In genomic region chr15:78509297-78509899, GRCm38 (mm10) we compare ENCODE assay signal across 9 mouse cellular contexts. TPM values are rescaled to one million over a fixed set of nuclear protein-coding genes. Genes with fewer than 3 reads are reported as not detected.
DNase-seq lines count a peak whose midpoint lies in the region; ATAC-seq and TF ChIP-seq lines count a peak whose summit lies in the region.
"Had no signal": no experiment of that assay in that cellular context is flagged by ENCODE, and none has a peak within 500 bp of the region (broad histone marks: within the 10 kb centered on the region; RNA-seq: fewer than 3 reads in every experiment).

No protein-coding gene starts in this region.

- no peaks in the 10 kb centered on the region for H3K36me3 ChIP-seq in hindbrain, embryonic 10.5 days
- no peaks in the 10 kb centered on the region for H3K36me3 ChIP-seq in hindbrain, embryonic 12.5 days
- no peaks in the 10 kb centered on the region for H3K36me3 ChIP-seq in MEL (ENCODE audit: control insufficient read depth in 1 of 2, insufficient read depth in 2 of 2, low read length in 2 of 2)
- H3K36me3 ChIP-seq in embryonic facial prominence, embryonic 13.5 days = no peaks in the 10 kb centered on the region
- H3K36me3 ChIP-seq in midbrain, embryonic 15.5 days (replicated peaks) = no peaks in the 10 kb centered on the region
- H3K36me3 ChIP-seq: G1E had no signal

- H3K27ac ChIP-seq in hindbrain, embryonic 10.5 days = peak overlapping the region; percentile 81
- no peak overlapping the region for H3K27ac ChIP-seq in hindbrain, embryonic 12.5 days
- no peak overlapping the region for H3K27ac ChIP-seq in MEL (ENCODE audit: control insufficient read depth, low read depth, low read length)
- H3K27ac ChIP-seq in embryonic facial prominence, embryonic 13.5 days = 0 out of 2 replicates have a peak overlapping the region, but pooled peaks have one; percentile 16
- H3K27ac ChIP-seq in midbrain, embryonic 15.5 days = no peak overlapping the region

- TF ChIP-seq RAD21 in MEL (IDR thresholded peaks at IDR 0.05; ENCODE audit: low read depth, low read length) = no peak

- peak; percentile 62 for DNase-seq in hindbrain, embryonic 10.5 days (ENCODE audit: low spot score)
- DNase-seq in MEL (ENCODE audit: low read depth, low spot score) = peak; percentile 8
- DNase-seq in kidney, postnatal 4 days = no peak
- no peak for DNase-seq in left cerebral cortex, adult 18-20 months (ENCODE audit: low spot score in 2 of 2)
- DNase-seq in kidney, postnatal 36 days = no peak

- no peak overlapping the region for H3K4me2 ChIP-seq in hindbrain, embryonic 12.5 days (replicated peaks)
- no peak overlapping the region for H3K4me2 ChIP-seq in embryonic facial prominence, embryonic 13.5 days
- peak overlapping the region; percentile 4; the same call in 1 of the 2 replicates for H3K4me2 ChIP-seq in midbrain, embryonic 15.5 days

- whole genome bisulfite sequencing in hindbrain, embryonic 10.5 days = 47% methylated on average over 12 of the region's 12 CpGs
- WGBS in hindbrain, embryonic 12.5 days = 44% methylated on average over 12 of the region's 12 CpGs
- WGBS in embryonic facial prominence, embryonic 13.5 days = 49% methylated on average over 12 of the region's 12 CpGs
- WGBS in midbrain, embryonic 15.5 days = 48% methylated on average over 12 of the region's 12 CpGs

- H3K79me2 ChIP-seq in MEL (ENCODE audit: control insufficient read depth, insufficient read depth, low read length, poor library complexity) = no peaks in the 10 kb centered on the region

- no peak for TF ChIP-seq POLR2A in MEL (IDR thresholded peaks at IDR 0.05; ENCODE audit: control insufficient read depth in 1 of 2, insufficient read depth in 1 of 2, low read depth in 1 of 2, low read length in 2 of 2, poor library complexity in 1 of 2)

- no peaks in the 10 kb centered on the region for H3K27me3 ChIP-seq in hindbrain, embryonic 10.5 days (ENCODE audit: insufficient read depth, poor library complexity, severe bottlenecking)
- no peaks in the 10 kb centered on the region; the same call in 1 of the 2 replicates for H3K27me3 ChIP-seq in hindbrain, embryonic 12.5 days
- H3K27me3 ChIP-seq in MEL (ENCODE audit: control insufficient read depth in 1 of 2, insufficient read depth in 2 of 2, low read length in 2 of 2) = no peaks in the 10 kb centered on the region; a peak in 1 of 4 replicates
- H3K27me3 ChIP-seq in embryonic facial prominence, embryonic 13.5 days = no peaks in the 10 kb centered on the region
- H3K27me3 ChIP-seq in midbrain, embryonic 15.5 days (replicated peaks) = no peaks in the 10 kb centered on the region

- no peak for TF ChIP-seq CTCF in MEL (IDR thresholded peaks at IDR 0.05 in 2 of 3, conservative IDR thresholded peaks at IDR 0.05 in 1 of 3; ENCODE audit: control insufficient read depth in 1 of 3, insufficient read depth in 1 of 3, low read depth in 2 of 3, low read length in 3 of 3, poor library complexity in 1 of 3, severe bottlenecking in 1 of 3)

- no peak for TF ChIP-seq EP300 in MEL (IDR thresholded peaks at IDR 0.05; ENCODE audit: low read depth in 1 of 2, low read length in 2 of 2)

- no peak for ATAC-seq in hindbrain, embryonic 12.5 days (ENCODE audit: low FRiP score)
- ATAC-seq in embryonic facial prominence, embryonic 13.5 days (ENCODE audit: insufficient number of reproducible peaks, insufficient read depth, low FRiP score, low TSS enrichment, low read depth) = no peak
- no peak for ATAC-seq in midbrain, embryonic 15.5 days (replicated peaks)

- H3K4me3 ChIP-seq in hindbrain, embryonic 10.5 days = 0 out of 2 replicates have a peak overlapping the region, but pooled peaks have one; percentile 10
- no peak overlapping the region for H3K4me3 ChIP-seq in hindbrain, embryonic 12.5 days
- H3K4me3 ChIP-seq in MEL (ENCODE audit: control insufficient read depth in 1 of 2, insufficient read depth in 1 of 2, low read depth in 2 of 2, low read length in 2 of 2) = no peak overlapping the region
- H3K4me3 ChIP-seq in embryonic facial prominence, embryonic 13.5 days = no peak overlapping the region
- H3K4me3 ChIP-seq in midbrain, embryonic 15.5 days = no peak overlapping the region

- no peak overlapping the region for H3K9ac ChIP-seq in hindbrain, embryonic 12.5 days
- no peak overlapping the region for H3K9ac ChIP-seq in MEL (ENCODE audit: control insufficient read depth, low read depth, low read length, poor library complexity, severe bottlenecking)
- H3K9ac ChIP-seq in embryonic facial prominence, embryonic 13.5 days = no peak overlapping the region
- H3K9ac ChIP-seq in midbrain, embryonic 15.5 days = no peak overlapping the region

- H3K4me1 ChIP-seq in hindbrain, embryonic 10.5 days (replicated peaks) = peaks cover 16% of the 10 kb centered on the region
- peaks cover 8% of the 10 kb centered on the region for H3K4me1 ChIP-seq in hindbrain, embryonic 12.5 days
- no peaks in the 10 kb centered on the region for H3K4me1 ChIP-seq in MEL (ENCODE audit: control insufficient read depth in 1 of 2, insufficient read depth in 2 of 2, low read length in 2 of 2)
- H3K4me1 ChIP-seq in embryonic facial prominence, embryonic 13.5 days = peaks cover 11% of the 10 kb centered on the region
- peaks cover 6% of the 10 kb centered on the region for H3K4me1 ChIP-seq in midbrain, embryonic 15.5 days

- H3K9me3 ChIP-seq in hindbrain, embryonic 10.5 days = peaks cover 7% of the 10 kb centered on the region; the same call in 1 of the 2 replicates
- 0 out of 2 replicates have a peak, but pooled peaks cover 8% of the 10 kb centered on the region for H3K9me3 ChIP-seq in hindbrain, embryonic 12.5 days (replicated peaks)
- H3K9me3 ChIP-seq in MEL (replicated peaks; ENCODE audit: insufficient read depth, low read length) = no peaks in the 10 kb centered on the region
- H3K9me3 ChIP-seq in embryonic facial prominence, embryonic 13.5 days = peaks cover 3% of the 10 kb centered on the region; the same call in 1 of the 2 replicates
- no peaks in the 10 kb centered on the region for H3K9me3 ChIP-seq in midbrain, embryonic 15.5 days
- H3K9me3 ChIP-seq: G1E had no signal

TF ChIP-seq in MEL, 35 proteins besides CTCF, POLR2A, EP300 and RAD21 (continues in another document):
- no peak for TF ChIP-seq NELFE (IDR thresholded peaks at IDR 0.05; ENCODE audit: low read depth, low read length)
- no peak for TF ChIP-seq MAFK (IDR thresholded peaks at IDR 0.05; ENCODE audit: borderline replicate concordance, low read depth, low read length)
- no peak for TF ChIP-seq CHD1 (IDR thresholded peaks at IDR 0.05; ENCODE audit: low read depth, low read length)
- no peak for TF ChIP-seq MAX (IDR thresholded peaks at IDR 0.05; ENCODE audit: low read length)
- TF ChIP-seq POLR2AphosphoS2 (IDR thresholded peaks at IDR 0.05; ENCODE audit: low read length) = no peak
- TF ChIP-seq NRF1 (IDR thresholded peaks at IDR 0.05; ENCODE audit: insufficient read depth, low read depth, low read length, poor library complexity, severe bottlenecking) = no peak
- TF ChIP-seq UBTF (IDR thresholded peaks at IDR 0.05; ENCODE audit: borderline replicate concordance, insufficient read depth, low read depth, low read length) = no peak

RNA-seq across cellular contexts. Expression of gene Il2rb, which starts 14.3 kb away (rescaled TPM):
- polyA plus RNA-seq in hindbrain, embryonic 10.5 days (2016; fragmentation: Nextera tagmentation; extraction: Ambion mirVana) = not detected in 2 replicates
- 0.07 and 0.14 TPM in 2 replicates for polyA plus RNA-seq in hindbrain, embryonic 12.5 days (2016; fragmentation: Nextera tagmentation; extraction: Ambion mirVana)
- 0.04 TPM in 1 of 2 replicates, not detected in the other for total RNA-seq in MEL (2012; rRNA removed)
- not detected for polyA plus RNA-seq in MEL (2012; ENCODE audit: insufficient read depth in 1 of 2, insufficient read length in 2 of 2, low read depth in 1 of 2, low replicate concordance in 2 of 2, missing spikeins in 1 of 2)
- 0.28 and 0.30 TPM in 2 replicates for polyA plus RNA-seq in embryonic facial prominence, embryonic 13.5 days (2015; fragmentation: Nextera tagmentation; extraction: Ambion mirVana)
- 0.05 TPM in 1 of 2 replicates, not detected in the other for polyA plus RNA-seq in midbrain, embryonic 15.5 days (2015; fragmentation: Nextera tagmentation; extraction: Ambion mirVana)
- under 1 TPM in 1 of 2 experiments, not detected in 1; 0.28 TPM for total RNA-seq in left cerebral cortex, adult 18-20 months (2021)
- polyA plus RNA-seq: G1E had no signal

RNA-seq across cellular contexts. Expression of gene C1qtnf6, which starts 21.8 kb away (rescaled TPM):
- polyA plus RNA-seq in hindbrain, embryonic 10.5 days (2016; fragmentation: Nextera tagmentation; extraction: Ambion mirVana) = 9.8 and 9.9 TPM in 2 replicates
- 11.6 and 13.0 TPM in 2 replicates for polyA plus RNA-seq in hindbrain, embryonic 12.5 days (2016; fragmentation: Nextera tagmentation; extraction: Ambion mirVana)
- total RNA-seq in MEL (2012; rRNA removed) = 0.15 and 0.20 TPM in 2 replicates
- 1 to 10 TPM in 1 of 2 experiments, not detected in 1; 1.3 TPM for polyA plus RNA-seq in MEL (2012; ENCODE audit: insufficient read depth in 1 of 2, insufficient read length in 2 of 2, low read depth in 1 of 2, low replicate concordance in 2 of 2, missing spikeins in 1 of 2)
- 38.6 and 41.2 TPM in 2 replicates for polyA plus RNA-seq in embryonic facial prominence, embryonic 13.5 days (2015; fragmentation: Nextera tagmentation; extraction: Ambion mirVana)
- polyA plus RNA-seq in midbrain, embryonic 15.5 days (2015; fragmentation: Nextera tagmentation; extraction: Ambion mirVana) = 6.6 and 7.5 TPM in 2 replicates
- total RNA-seq in left cerebral cortex, adult 18-20 months (2021) = 1 to 10 TPM in 1 of 2 experiments, under 1 TPM in 1; 0.84 to 1.3 TPM
- polyA plus RNA-seq: G1E had no signal

RNA-seq across cellular contexts. Expression of gene Sstr3, which starts 35.1 kb away (rescaled TPM):
- 0.04 and 0.22 TPM in 2 replicates for polyA plus RNA-seq in hindbrain, embryonic 10.5 days (2016; fragmentation: Nextera tagmentation; extraction: Ambion mirVana)
- 0.09 and 0.57 TPM in 2 replicates for polyA plus RNA-seq in hindbrain, embryonic 12.5 days (2016; fragmentation: Nextera tagmentation; extraction: Ambion mirVana)
- total RNA-seq in MEL (2012; rRNA removed) = not detected in 2 replicates
- polyA plus RNA-seq in MEL (2012; ENCODE audit: insufficient read depth in 1 of 2, insufficient read length in 2 of 2, low read depth in 1 of 2, low replicate concordance in 2 of 2, missing spikeins in 1 of 2) = not detected
- polyA plus RNA-seq in embryonic facial prominence, embryonic 13.5 days (2015; fragmentation: Nextera tagmentation; extraction: Ambion mirVana) = 0.45 TPM in 1 of 2 replicates, not detected in the other
- polyA plus RNA-seq in midbrain, embryonic 15.5 days (2015; fragmentation: Nextera tagmentation; extraction: Ambion mirVana) = 0.31 and 0.56 TPM in 2 replicates
- 10 to 100 TPM; 22.1 to 25.2 TPM for total RNA-seq in left cerebral cortex, adult 18-20 months (2021)
- polyA plus RNA-seq: G1E had no signal

RNA-seq across cellular contexts. Expression of gene Tmprss6, which starts 41.0 kb away (rescaled TPM):
- polyA plus RNA-seq in hindbrain, embryonic 10.5 days (2016; fragmentation: Nextera tagmentation; extraction: Ambion mirVana) = not detected in 2 replicates
- polyA plus RNA-seq in hindbrain, embryonic 12.5 days (2016; fragmentation: Nextera tagmentation; extraction: Ambion mirVana) = 0.14 TPM in 1 of 2 replicates, not detected in the other
- 0.12 and 0.33 TPM in 2 replicates for total RNA-seq in MEL (2012; rRNA removed)
- polyA plus RNA-seq in MEL (2012; ENCODE audit: insufficient read depth in 1 of 2, insufficient read length in 2 of 2, low read depth in 1 of 2, low replicate concordance in 2 of 2, missing spikeins in 1 of 2) = under 1 TPM in 1 of 2 experiments, not detected in 1; 0.11 TPM
- polyA plus RNA-seq in embryonic facial prominence, embryonic 13.5 days (2015; fragmentation: Nextera tagmentation; extraction: Ambion mirVana) = 0.53 and 1.5 TPM in 2 replicates
- polyA plus RNA-seq in midbrain, embryonic 15.5 days (2015; fragmentation: Nextera tagmentation; extraction: Ambion mirVana) = 0.28 and 0.61 TPM in 2 replicates
- 1 to 10 TPM in 1 of 2 experiments, under 1 TPM in 1; 0.23 to 1.4 TPM for total RNA-seq in left cerebral cortex, adult 18-20 months (2021)
- polyA plus RNA-seq: G1E had no signal

Comparison
In these comparisons a context has a peak if more than half of its experiments do, and no peak if none do; other contexts are left out.
1. H3K27ac ChIP-seq: peak in hindbrain, embryonic 10.5 days (single experiment) and embryonic facial prominence, embryonic 13.5 days (single experiment); none in hindbrain, embryonic 12.5 days (single experiment), MEL (single experiment) and midbrain, embryonic 15.5 days (single experiment).
2. DNase-seq: peak in hindbrain, embryonic 10.5 days (single experiment) and MEL (single experiment); none in kidney, postnatal 4 days (0 of 2), left cerebral cortex, adult 18-20 months (0 of 2) and kidney, postnatal 36 days (0 of 2).